Mouse (Mus musculus): ENCODE measurements around the gene Fbxl17.

Fbxl17 gene

GRCm38 (mm10) chr17:63402741-63403681 lies 96.8 kb downstream of the Fbxl17 start:
- DNase-seq, result peak; percentile 67

GRCm38 (mm10) chr17:63402170-63402569 lies 97.6 kb downstream of the Fbxl17 start:
- no peak for DNase-seq

- no peak for DNase-seq
Measured at GRCm38 (mm10) chr17:63400640-63401039, 99.2 kb downstream of the Fbxl17 start.

GRCm38 (mm10) chr17:63399816-63400215 lies 100.0 kb downstream of the Fbxl17 start:
- no peak for DNase-seq

GRCm38 (mm10) chr17:63391506-63391905 lies 108.3 kb downstream of the Fbxl17 start:
- DNase-seq, result peak; percentile 48

- no peak for DNase-seq
Measured at GRCm38 (mm10) chr17:63390951-63391350, 108.9 kb downstream of the Fbxl17 start.

GRCm38 (mm10) chr17:63370977-63371376 lies 128.8 kb downstream of the Fbxl17 start:
- no peak for DNase-seq

- no peak for DNase-seq
Measured at GRCm38 (mm10) chr17:63369631-63370310, 130.0 kb downstream of the Fbxl17 start.

GRCm38 (mm10) chr17:63367476-63367875 lies 132.3 kb downstream of the Fbxl17 start:
- DNase-seq, result no peak

GRCm38 (mm10) chr17:63366045-63366444 lies 133.8 kb downstream of the Fbxl17 start:
- no peak for DNase-seq

- DNase-seq, result no peak
Measured at GRCm38 (mm10) chr17:63364605-63365004, 135.2 kb downstream of the Fbxl17 start.

GRCm38 (mm10) chr17:63362196-63362595 lies 137.6 kb downstream of the Fbxl17 start:
- no peak for DNase-seq

- DNase-seq, result no peak
Measured at GRCm38 (mm10) chr17:63361679-63362078, 138.1 kb downstream of the Fbxl17 start.

GRCm38 (mm10) chr17:63358837-63359236 lies 141.0 kb downstream of the Fbxl17 start:
- DNase-seq, result no peak

GRCm38 (mm10) chr17:63356202-63356601 lies 143.6 kb downstream of the Fbxl17 start:
- no peak for DNase-seq

- no peak for DNase-seq
Measured at GRCm38 (mm10) chr17:63352634-63353195, 147.1 kb downstream of the Fbxl17 start.

- DNase-seq, result no peak
Measured at GRCm38 (mm10) chr17:63351682-63352081, 148.1 kb downstream of the Fbxl17 start.

- DNase-seq, result no peak
Measured at GRCm38 (mm10) chr17:63350876-63351509, 148.8 kb downstream of the Fbxl17 start.

GRCm38 (mm10) chr17:63344101-63344500 lies 155.7 kb downstream of the Fbxl17 start:
- no peak for DNase-seq

GRCm38 (mm10) chr17:63343076-63343475 lies 156.7 kb downstream of the Fbxl17 start:
- DNase-seq, result no peak

- no peak for DNase-seq
Measured at GRCm38 (mm10) chr17:63342440-63342839, 157.4 kb downstream of the Fbxl17 start.

- no peak for DNase-seq
Measured at GRCm38 (mm10) chr17:63341203-63341602, 158.6 kb downstream of the Fbxl17 start.

GRCm38 (mm10) chr17:63328888-63329287 lies 170.9 kb downstream of the Fbxl17 start:
- DNase-seq, result no peak
